Mouse (Mus musculus) intestine, postnatal 0 days (tissue): ENCODE measurements around the gene Clp1. TPM values are rescaled to one million over a fixed set of nuclear protein-coding genes. Genes with fewer than 3 reads are reported as not detected.

ENCODE experiments used
- ATAC-seq: fragments of 200-750 bp; cut with Nextera tagmentation; 2 replicates; pipeline ENCODE4 v1.8.0; 2017; ENCODE audit warnings: mild to moderate bottlenecking, moderate TSS enrichment, moderate library complexity
- H3K27ac ChIP-seq: fragments of 300-500 bp; sonication (generic); 2 replicates; pipeline ENCODE4 v1.5.1; 2014; ENCODE audit warnings: mild to moderate bottlenecking, low read depth, low read length, moderate library complexity
- H3K27me3 ChIP-seq: fragments of 300-500 bp; sonication (generic); replicated peaks from 2 replicates; pipeline ENCODE4 v1.6.1; 2014; ENCODE audit warnings: low read length, mixed read lengths; ENCODE audit not compliant: control insufficient read depth, insufficient read depth
- H3K36me3 ChIP-seq: fragments of 300-500 bp; sonication (generic); 2 replicates; pipeline ENCODE4 v1.6.1; 2014; ENCODE audit warnings: mild to moderate bottlenecking, moderate library complexity; ENCODE audit not compliant: control insufficient read depth, insufficient read depth
- H3K4me1 ChIP-seq: fragments of 300-500 bp; sonication (generic); replicated peaks from 2 replicates; pipeline ENCODE4 v1.6.1; 2014; ENCODE audit warnings: antibody characterized with exemption, low read length, mixed read lengths; ENCODE audit not compliant: control insufficient read depth, insufficient read depth
- H3K4me2 ChIP-seq: fragments of 300-500 bp; sonication (generic); replicated peaks from 2 replicates; pipeline ENCODE4 v1.6.1; 2014; ENCODE audit warnings: low read depth, mild to moderate bottlenecking, moderate library complexity
- H3K4me3 ChIP-seq: fragments of 300-500 bp; sonication (generic); 2 replicates; pipeline ENCODE4 v1.5.1; 2014; ENCODE audit warnings: low read depth, low read length
- H3K9ac ChIP-seq: fragments of 300-500 bp; sonication (generic); 2 replicates; pipeline ENCODE4 v1.6.1; 2014; ENCODE audit warnings: mild to moderate bottlenecking, low read depth, low read length
- H3K9me3 ChIP-seq: fragments of 300-500 bp; sonication (generic); 2 replicates; pipeline ENCODE4 v1.6.1; 2016; ENCODE audit warnings: mixed run types; ENCODE audit not compliant: control insufficient read depth
- CTCF ChIP-seq: sonication (generic); IDR thresholded peaks from 2 replicates; pipeline ENCODE4 v1.5.1; 2016; ENCODE audit warnings: low read depth, mild to moderate bottlenecking, control low read depth, antibody characterized with exemption, moderate library complexity
- WGBS: fragments of 180-500 bp; shearing (Covaris S2); extraction: QIAGEN DNeasy Blood & Tissue Kit; methylation state at CpG from one replicate; pipeline ENCODE4 v1.1.7; 2014; 5-methylcytosine and 5-hydroxymethylcytosine counted together
- microRNA counts: library from miRNA; unstranded; fragments of <30 nt; microRNA quantifications from one replicate; lab custom pipeline; 2016
- microRNA-seq: library from miRNA; unstranded; fragments of <30 nt; microRNA quantifications from one replicate; pipeline ENCODE4, GENCODE M21; 2016
- polyA plus RNA-seq: library from polyadenylated mRNA; unstranded; fragments of >200 nt; fragmentation: Nextera tagmentation; extraction: Ambion mirVana; gene quantifications from 2 replicates; pipeline ENCODE4 v1.2.1, GENCODE M21; 2015

The Clp1 gene
- polyA plus RNA-seq, 1 experiment from 2014 or later = 18.1 TPM

- Histone ChIP-seq H3K9ac (peak within 1 kb of the TSS; percentile 62), H3K4me1 (no peaks in the 10 kb centered on the region; the same call in 1 of the 2 replicates), H3K36me3 (peaks cover 17% of the 10 kb centered on the region; the same call in 1 of the 2 replicates), H3K4me3 (peak within 1 kb of the TSS; percentile 74), H3K27ac (peak within 1 kb of the TSS; percentile 68), H3K27me3 (no peaks in the 10 kb centered on the region), H3K9me3 (no peaks in the 10 kb centered on the region), H3K4me2 (peak within 1 kb of the TSS; percentile 77)
- TF ChIP-seq CTCF = no peak; the same call in 1 of the 2 replicates
- peak; percentile 100 for ATAC-seq
- under 1% methylated on average over 44 of the region's 44 CpGs for WGBS
Observed at GRCm38 (mm10) chr2:84677968-84678880, 48.9 kb downstream of the Clp1 start, which contains the start of the genes Gm28635 and Med19. Gene Gm28635 (minus strand): TSS chr2:84678041. Gene Med19 (plus strand): TSS chr2:84678402.

- Histone ChIP-seq H3K36me3 (peaks cover 21% of the 10 kb centered on the region; the same call in 1 of the 2 replicates), H3K9ac (peak overlapping the region; percentile 38), H3K4me2 (peak overlapping the region; percentile 77), H3K4me1 (no peaks in the 10 kb centered on the region; the same call in 1 of the 2 replicates), H3K9me3 (no peaks in the 10 kb centered on the region), H3K27ac (peak overlapping the region; percentile 46), H3K27me3 (no peaks in the 10 kb centered on the region), H3K4me3 (peak overlapping the region; percentile 74)
- peak; percentile 29; the same call in 1 of the 2 replicates for ATAC-seq
- WGBS = 4% methylated on average over 22 of the region's 22 CpGs
- TF ChIP-seq CTCF = peak; percentile 72
Observed at GRCm38 (mm10) chr2:84677270-84677967, 49.7 kb downstream of the Clp1 start.

MicroRNA genes within 50 kb of the gene (microRNA counts, 519-probe panel; counts per million panel counts)
- microRNA mmu-miR-130a (lab: Ali Mortazavi, UCI) = 5,741 counts per million, percentile 93 among the panel's probes with 10 or more counts

Small RNAs within 50 kb of the gene (microRNA-seq; reads per million reads assigned to microRNA genes)
- gene Mir130a = 14,011 reads per million, percentile 95 among the genes with 10 or more reads in this experiment

Other genes starting within 250 kb of the Clp1 start
- gene Ctnnd1, start 76.6 kb downstream of the Clp1 start, polyA plus RNA-seq = 45.4 and 46.1 TPM in 2 replicates
- gene Btbd18, start 68.3 kb downstream of the Clp1 start, polyA plus RNA-seq = 0.07 TPM in 1 of 2 replicates, not detected in the other
- 83.4 and 90.7 TPM in 2 replicates for gene Selenoh, start 56.6 kb downstream of the Clp1 start, polyA plus RNA-seq
- gene Gm28635, start 49.3 kb downstream of the Clp1 start, polyA plus RNA-seq = not detected in 2 replicates
- gene Med19, start 48.9 kb downstream of the Clp1 start, polyA plus RNA-seq = 20.6 and 21.0 TPM in 2 replicates
- gene Tmx2, start 48.2 kb downstream of the Clp1 start, polyA plus RNA-seq = 81.7 and 85.0 TPM in 2 replicates
- gene Zdhhc5, start 12.2 kb downstream of the Clp1 start, polyA plus RNA-seq = 27.6 and 28.4 TPM in 2 replicates
- gene Ypel4, start 6.7 kb upstream of the Clp1 start, polyA plus RNA-seq = 1.8 and 1.9 TPM in 2 replicates
- 2.2 and 2.5 TPM in 2 replicates for gene Gm19426, start 16.3 kb upstream of the Clp1 start, polyA plus RNA-seq
- 49.4 and 50.7 TPM in 2 replicates for gene Serping1, start 48.1 kb upstream of the Clp1 start, polyA plus RNA-seq
- gene Ube2l6, start 71.5 kb upstream of the Clp1 start, polyA plus RNA-seq = 115 and 117 TPM in 2 replicates
- gene Smtnl1, start 95.3 kb upstream of the Clp1 start, polyA plus RNA-seq = 0.46 and 0.81 TPM in 2 replicates
- gene Timm10, start 99.6 kb upstream of the Clp1 start, polyA plus RNA-seq = 51.9 and 59.2 TPM in 2 replicates
- gene Slc43a1, start 111.5 kb upstream of the Clp1 start, polyA plus RNA-seq = 3.6 and 4.1 TPM in 2 replicates
- gene Rtn4rl2, start 159.4 kb upstream of the Clp1 start, polyA plus RNA-seq = 0.98 and 1.0 TPM in 2 replicates
- gene Slc43a3, start 209.2 kb upstream of the Clp1 start, polyA plus RNA-seq = 42.5 and 48.0 TPM in 2 replicates